Mouse (Mus musculus) c-Kit-positive CD71-negative TER-119-negative erythroid progenitor cells, embryonic 14.5 days (primary cell): Measurements from ENCODE around the gene Ermp1.
"Not testable (repeated sequence)": the region's sequence is repeated elsewhere in the genome, so short reads cannot be mapped to it uniquely, and the experiment has no call there.

Source experiments
- DNase-seq: peaks from one replicate; pipeline ENCODE4 v3.0.0-alpha.2; 2013; ENCODE audit warnings: low read depth

Gene Ermp1

GRCm38 (mm10) chr19:29603548-29604353, 44.5 kb downstream of the Ermp1 start:
- DNase-seq = no peak

- no peak for DNase-seq
These were observed 49.2 kb downstream of the Ermp1 start for GRCm38 (mm10) chr19:29598981-29599380.

GRCm38 (mm10) chr19:29596985-29597384, 51.2 kb downstream of the Ermp1 start:
- DNase-seq = peak; percentile 5

- DNase-seq = no peak
These were observed 51.9 kb downstream of the Ermp1 start for GRCm38 (mm10) chr19:29596276-29596675.

- DNase-seq = not testable (repeated sequence)
These were observed 54.4 kb downstream of the Ermp1 start for GRCm38 (mm10) chr19:29593783-29594182.

GRCm38 (mm10) chr19:29583734-29584133, 64.5 kb downstream of the Ermp1 start:
- DNase-seq = no peak

GRCm38 (mm10) chr19:29582439-29582838, 65.8 kb downstream of the Ermp1 start:
- no peak for DNase-seq

- DNase-seq = no peak
These were observed 81.7 kb downstream of the Ermp1 start for GRCm38 (mm10) chr19:29566512-29566911.

- peak; percentile 61 for DNase-seq
These were observed 84.9 kb downstream of the Ermp1 start for GRCm38 (mm10) chr19:29563258-29563779.

- DNase-seq = no peak
These were observed 85.6 kb downstream of the Ermp1 start for GRCm38 (mm10) chr19:29562603-29563002.

- DNase-seq = no peak
These were observed 86.0 kb downstream of the Ermp1 start for GRCm38 (mm10) chr19:29562166-29562565.
